Mouse (Mus musculus): ENCODE results near the gene Btd. TPM values are rescaled to one million over a fixed set of nuclear protein-coding genes. Genes with fewer than 3 reads are reported as not detected.

Btd gene
- polyA plus RNA-seq, 1 experiment from 2014 or later, result 17.8 TPM

- Histone ChIP-seq H3K9ac (no peak overlapping the region), H3K4me1 (replicated peaks) (no peaks in the 10 kb centered on the region), H3K4me3 (no peak overlapping the region), H3K27ac (replicated peaks) (no peak overlapping the region), H3K9me3 (no peaks in the 10 kb centered on the region), H3K4me2 (no peak overlapping the region), H3K27me3 (no peaks in the 10 kb centered on the region), H3K36me3 (peaks cover 48% of the 10 kb centered on the region)
- 84% methylated on average over 3 of the region's 3 CpGs for WGBS
- ATAC-seq (ENCODE audit: low read depth), result no peak
Measured at GRCm38 (mm10) chr14:31696985-31697303, 56.1 kb downstream of the Btd start.

GRCm38 (mm10) chr14:31697346-31697745, 56.5 kb downstream of the Btd start:
- 91% methylated on average over 3 of the region's 3 CpGs for WGBS
- ATAC-seq (ENCODE audit: low read depth), result no peak
- Histone ChIP-seq H3K27ac (replicated peaks) (no peak overlapping the region), H3K4me2 (no peak overlapping the region), H3K9ac (no peak overlapping the region), H3K27me3 (no peaks in the 10 kb centered on the region), H3K4me3 (no peak overlapping the region), H3K4me1 (replicated peaks) (no peaks in the 10 kb centered on the region), H3K36me3 (peaks cover 52% of the 10 kb centered on the region), H3K9me3 (no peaks in the 10 kb centered on the region)

- no peaks in the 10 kb centered on the region for H3K9me3 ChIP-seq
- H3K9ac ChIP-seq, result no peak overlapping the region
- peaks cover 56% of the 10 kb centered on the region for H3K36me3 ChIP-seq
- H3K4me1 ChIP-seq (replicated peaks), result no peaks in the 10 kb centered on the region
- H3K27ac ChIP-seq (replicated peaks), result no peak overlapping the region
- H3K4me3 ChIP-seq, result no peak overlapping the region
- no peak for ATAC-seq (ENCODE audit: low read depth)
- 96% methylated on average over 4 of the region's 4 CpGs for WGBS
- no peak overlapping the region for H3K4me2 ChIP-seq
- H3K27me3 ChIP-seq, result no peaks in the 10 kb centered on the region
Measured at GRCm38 (mm10) chr14:31697755-31698154, 56.9 kb downstream of the Btd start.

GRCm38 (mm10) chr14:31700376-31700775, 59.5 kb downstream of the Btd start:
- Histone ChIP-seq H3K9ac (no peak overlapping the region), H3K4me2 (no peak overlapping the region), H3K4me3 (no peak overlapping the region), H3K27me3 (no peaks in the 10 kb centered on the region), H3K9me3 (no peaks in the 10 kb centered on the region), H3K4me1 (replicated peaks) (no peaks in the 10 kb centered on the region), H3K36me3 (peaks cover 74% of the 10 kb centered on the region), H3K27ac (replicated peaks) (no peak overlapping the region)
- ATAC-seq (ENCODE audit: low read depth), result no peak
- WGBS, result 92% methylated on average over 2 of the region's 2 CpGs

- no peak overlapping the region for H3K9ac ChIP-seq
- H3K27me3 ChIP-seq, result no peaks in the 10 kb centered on the region
- no peaks in the 10 kb centered on the region for H3K9me3 ChIP-seq
- no peak for ATAC-seq (ENCODE audit: low read depth)
- no peak overlapping the region for H3K4me2 ChIP-seq
- 85% methylated on average over 1 of the region's 1 CpGs for WGBS
- H3K4me1 ChIP-seq (replicated peaks), result no peaks in the 10 kb centered on the region
- no peak overlapping the region for H3K27ac ChIP-seq (replicated peaks)
- H3K4me3 ChIP-seq, result no peak overlapping the region
- peaks cover 59% of the 10 kb centered on the region for H3K36me3 ChIP-seq
Measured at GRCm38 (mm10) chr14:31709343-31709742, 68.5 kb downstream of the Btd start.

- H3K9me3 ChIP-seq, result no peaks in the 10 kb centered on the region
- no peaks in the 10 kb centered on the region for H3K4me1 ChIP-seq (replicated peaks)
- H3K9ac ChIP-seq, result no peak overlapping the region
- H3K4me2 ChIP-seq, result no peak overlapping the region
- H3K4me3 ChIP-seq, result no peak overlapping the region
- ATAC-seq (ENCODE audit: low read depth), result no peak
- no peak overlapping the region for H3K27ac ChIP-seq (replicated peaks)
- peaks cover 72% of the 10 kb centered on the region for H3K36me3 ChIP-seq
- no peaks in the 10 kb centered on the region for H3K27me3 ChIP-seq
Measured at GRCm38 (mm10) chr14:31715669-31716068, 74.8 kb downstream of the Btd start.

GRCm38 (mm10) chr14:31717360-31717759, 76.5 kb downstream of the Btd start:
- Histone ChIP-seq H3K4me2 (no peak overlapping the region), H3K36me3 (peaks cover 68% of the 10 kb centered on the region), H3K4me1 (replicated peaks) (no peaks in the 10 kb centered on the region), H3K9ac (no peak overlapping the region), H3K4me3 (no peak overlapping the region), H3K27me3 (no peaks in the 10 kb centered on the region), H3K27ac (replicated peaks) (no peak overlapping the region), H3K9me3 (no peaks in the 10 kb centered on the region)
- 95% methylated on average over 5 of the region's 5 CpGs for WGBS
- ATAC-seq (ENCODE audit: low read depth), result no peak

Other genes starting within 250 kb of the Btd start
- 134 and 139 TPM in 2 replicates for gene Sh3bp5, start 204.9 kb upstream of the Btd start, polyA plus RNA-seq (2015; fragmentation: Nextera tagmentation; extraction: Ambion mirVana)
- 11.0 and 12.5 TPM in 2 replicates for gene Eaf1, start 146.6 kb upstream of the Btd start, polyA plus RNA-seq (2015; fragmentation: Nextera tagmentation; extraction: Ambion mirVana)
- 49.1 and 56.3 TPM in 2 replicates for gene Mettl6, start 146.0 kb upstream of the Btd start, polyA plus RNA-seq (2015; fragmentation: Nextera tagmentation; extraction: Ambion mirVana)
- 0.25 and 0.33 TPM in 2 replicates for gene Colq, start 49.7 kb upstream of the Btd start, polyA plus RNA-seq (2015; fragmentation: Nextera tagmentation; extraction: Ambion mirVana)
- 0.73 TPM in 1 of 2 replicates, not detected in the other for gene Gm49387, start 150 bp upstream of the Btd start, polyA plus RNA-seq (2015; fragmentation: Nextera tagmentation; extraction: Ambion mirVana)
- 8.8 and 9.9 TPM in 2 replicates for gene Hacl1, start 258 bp downstream of the Btd start, polyA plus RNA-seq (2015; fragmentation: Nextera tagmentation; extraction: Ambion mirVana)
- 7.9 and 8.6 TPM in 2 replicates for gene Ankrd28, start 189.6 kb downstream of the Btd start, polyA plus RNA-seq (2015; fragmentation: Nextera tagmentation; extraction: Ambion mirVana)

All from neural tube, embryonic 13.5 days (tissue).